ENCODE assay signal across 9 mouse cellular contexts in genomic region chr19:56774971-56775892, GRCm38 (mm10). TPM values are rescaled to one million over a fixed set of nuclear protein-coding genes. Genes with fewer than 3 reads are reported as not detected.
A peak's percentile ranks its signal among the peaks of the same experiment; 100 is the strongest.
DNase-seq lines count a peak whose midpoint lies in the region; ATAC-seq and TF ChIP-seq lines count a peak whose summit lies in the region.
"Had no signal": no experiment of that assay in that cellular context is flagged by ENCODE, and none has a peak within 500 bp of the region (broad histone marks: within the 10 kb centered on the region; RNA-seq: fewer than 3 reads in every experiment).

No protein-coding gene starts in this region.

- ATAC-seq in lung, embryonic 16.5 days (ENCODE audit: low read depth), result no peak
- no peak for ATAC-seq in forebrain, postnatal 0 days
- no peak for ATAC-seq in limb, embryonic 11.5 days (ENCODE audit: insufficient number of reproducible peaks, low FRiP score, low TSS enrichment, low read depth)
- ATAC-seq in stomach, embryonic 14.5 days (ENCODE audit: insufficient number of reproducible peaks, insufficient read depth, low FRiP score, low read depth), result no peak; the same call in 1 of the 2 replicates
- no peak for ATAC-seq in inflammation-experienced regulatory T-cells, adult 6 months

- peak overlapping the region; percentile 65 for H3K4me2 ChIP-seq in lung, embryonic 16.5 days (ENCODE audit: low read depth, low read length)
- peak overlapping the region; percentile 38 for H3K4me2 ChIP-seq in forebrain, postnatal 0 days (ENCODE audit: low read depth)
- H3K4me2 ChIP-seq in limb, embryonic 11.5 days (ENCODE audit: low read depth, severe bottlenecking), result peak overlapping the region; percentile 50
- peak overlapping the region; percentile 46 for H3K4me2 ChIP-seq in stomach, embryonic 14.5 days (replicated peaks; ENCODE audit: low read depth, low read length)

- no peak for DNase-seq in lung, postnatal 25 days (ENCODE audit: low spot score)
- DNase-seq in forebrain, postnatal 0 days, result no peak
- peak; percentile 25 for DNase-seq in limb, embryonic 11.5 days (ENCODE audit: low spot score)
- no peak for DNase-seq in thymus, postnatal 36 days
- DNase-seq in layer of hippocampus, adult 18-20 months (ENCODE audit: low spot score in 2 of 2), result no peak

- H3K4me1 ChIP-seq in lung, embryonic 16.5 days (replicated peaks; ENCODE audit: control insufficient read depth, insufficient read depth, low read length), result peaks cover 24% of the 10 kb centered on the region
- 0 out of 2 replicates have a peak, but pooled peaks cover 11% of the 10 kb centered on the region for H3K4me1 ChIP-seq in forebrain, postnatal 0 days (ENCODE audit: insufficient read depth)
- H3K4me1 ChIP-seq in limb, embryonic 11.5 days (ENCODE audit: control insufficient read depth, insufficient read depth, low read length), result peaks cover 13% of the 10 kb centered on the region
- no peaks in the 10 kb centered on the region; the same call in 1 of the 2 replicates for H3K4me1 ChIP-seq in stomach, embryonic 14.5 days (ENCODE audit: control insufficient read depth, insufficient read depth, low read length)

- H3K9ac ChIP-seq in lung, embryonic 16.5 days (ENCODE audit: low read length), result peak overlapping the region; percentile 59
- H3K9ac ChIP-seq in forebrain, postnatal 0 days, result peak overlapping the region; percentile 37; the same call in 1 of the 2 replicates
- no peak overlapping the region; the same call in 1 of the 2 replicates for H3K9ac ChIP-seq in limb, embryonic 11.5 days (ENCODE audit: low read length)
- no peak overlapping the region; the same call in 1 of the 2 replicates for H3K9ac ChIP-seq in stomach, embryonic 14.5 days (replicated peaks; ENCODE audit: low read depth, low read length)

- no peaks in the 10 kb centered on the region for H3K9me3 ChIP-seq in lung, embryonic 16.5 days (ENCODE audit: control insufficient read depth, low read length)
- no peaks in the 10 kb centered on the region for H3K9me3 ChIP-seq in forebrain, postnatal 0 days (ENCODE audit: low read length)
- H3K9me3 ChIP-seq in limb, embryonic 11.5 days (ENCODE audit: control insufficient read depth, low read length), result no peaks in the 10 kb centered on the region
- no peaks in the 10 kb centered on the region for H3K9me3 ChIP-seq in stomach, embryonic 14.5 days (ENCODE audit: control insufficient read depth, low read depth, low read length)

- H3K36me3 ChIP-seq in lung, embryonic 16.5 days (ENCODE audit: control insufficient read depth, insufficient read depth, low read length), result no peaks in the 10 kb centered on the region
- no peaks in the 10 kb centered on the region for H3K36me3 ChIP-seq in forebrain, postnatal 0 days (ENCODE audit: insufficient read depth)
- no peaks in the 10 kb centered on the region for H3K36me3 ChIP-seq in limb, embryonic 11.5 days (ENCODE audit: control insufficient read depth, insufficient read depth, low read length)
- no peaks in the 10 kb centered on the region for H3K36me3 ChIP-seq in stomach, embryonic 14.5 days (ENCODE audit: control insufficient read depth, insufficient read depth, low read length)

- no peak overlapping the region; the same call in 1 of the 2 replicates for H3K27ac ChIP-seq in lung, embryonic 16.5 days (ENCODE audit: low read length)
- H3K27ac ChIP-seq in forebrain, postnatal 0 days (ENCODE audit: low read depth, low read length), result no peak overlapping the region
- H3K27ac ChIP-seq in limb, embryonic 11.5 days (replicated peaks; ENCODE audit: low read depth, low read length), result no peak overlapping the region
- H3K27ac ChIP-seq in stomach, embryonic 14.5 days (ENCODE audit: low read length), result no peak overlapping the region

- no peak for TF ChIP-seq CTCF in forebrain, postnatal 0 days (IDR thresholded peaks at IDR 0.05; ENCODE audit: low read depth)

- H3K27me3 ChIP-seq in lung, embryonic 16.5 days (ENCODE audit: control insufficient read depth, insufficient read depth, low read depth, low read length), result 0 out of 2 replicates have a peak, but pooled peaks cover 3% of the 10 kb centered on the region
- peaks cover 7% of the 10 kb centered on the region; the same call in 1 of the 2 replicates for H3K27me3 ChIP-seq in forebrain, postnatal 0 days (ENCODE audit: insufficient read depth, low read length)
- peaks cover 23% of the 10 kb centered on the region for H3K27me3 ChIP-seq in limb, embryonic 11.5 days (ENCODE audit: control insufficient read depth, insufficient read depth, low read length)
- no peaks in the 10 kb centered on the region for H3K27me3 ChIP-seq in stomach, embryonic 14.5 days (ENCODE audit: control insufficient read depth, insufficient read depth, low read length)

- WGBS in lung, embryonic 16.5 days, result 27% methylated on average over 24 of the region's 24 CpGs
- 28% methylated on average over 24 of the region's 24 CpGs for WGBS in forebrain, postnatal 0 days
- WGBS in limb, embryonic 11.5 days, result 28% methylated on average over 24 of the region's 24 CpGs
- WGBS in stomach, embryonic 14.5 days, result 36% methylated on average over 24 of the region's 24 CpGs

- peak overlapping the region; percentile 36 for H3K4me3 ChIP-seq in lung, embryonic 16.5 days (ENCODE audit: low read length)
- H3K4me3 ChIP-seq in forebrain, postnatal 0 days (ENCODE audit: low read depth, low read length), result peak overlapping the region; percentile 13; the same call in 1 of the 2 replicates
- H3K4me3 ChIP-seq in limb, embryonic 11.5 days (ENCODE audit: low read depth, low read length), result peak overlapping the region; percentile 20; the same call in 1 of the 2 replicates
- peak overlapping the region; percentile 24 for H3K4me3 ChIP-seq in stomach, embryonic 14.5 days (ENCODE audit: low read depth, low read length)

RNA-seq across cellular contexts. Expression of gene Ccdc186, which starts 46.8 kb away (rescaled TPM):
- polyA plus RNA-seq in lung, embryonic 16.5 days (2015; fragmentation: Nextera tagmentation; extraction: Ambion mirVana), result 28.0 and 29.0 TPM in 2 replicates
- 20.9 and 21.2 TPM in 2 replicates for total RNA-seq in forebrain, postnatal 0 days (2014; rRNA removed)
- 15.7 and 20.2 TPM in 2 replicates for polyA plus RNA-seq in forebrain, postnatal 0 days (2015; fragmentation: Nextera tagmentation; extraction: Ambion mirVana)
- 19.1 and 20.8 TPM in 2 replicates for polyA plus RNA-seq in limb, embryonic 11.5 days (2014; fragmentation: Nextera tagmentation; extraction: Ambion mirVana)
- polyA plus RNA-seq in stomach, embryonic 14.5 days (2014; fragmentation: Nextera tagmentation; extraction: Ambion mirVana), result 25.4 and 27.1 TPM in 2 replicates
- polyA plus RNA-seq in inflammation-experienced regulatory T-cells, adult 6 months (2017; shearing (Covaris generic)), result 10 to 100 TPM in 2 of 3 experiments, 1 to 10 TPM in 1; 8.1 to 12.1 (median 11.4) TPM
- 10 to 100 TPM; 51.0 to 51.4 TPM for total RNA-seq in layer of hippocampus, adult 18-20 months (2021)

RNA-seq across cellular contexts. Expression of gene Tdrd1, which starts 50.8 kb away (rescaled TPM):
- 1.3 TPM in 2 replicates for polyA plus RNA-seq in lung, embryonic 16.5 days (2015; fragmentation: Nextera tagmentation; extraction: Ambion mirVana)
- 0.69 and 1.7 TPM in 2 replicates for total RNA-seq in forebrain, postnatal 0 days (2014; rRNA removed)
- 0.50 and 0.77 TPM in 2 replicates for polyA plus RNA-seq in forebrain, postnatal 0 days (2015; fragmentation: Nextera tagmentation; extraction: Ambion mirVana)
- 0.63 and 1.1 TPM in 2 replicates for polyA plus RNA-seq in limb, embryonic 11.5 days (2014; fragmentation: Nextera tagmentation; extraction: Ambion mirVana)
- 1.8 and 1.9 TPM in 2 replicates for polyA plus RNA-seq in stomach, embryonic 14.5 days (2014; fragmentation: Nextera tagmentation; extraction: Ambion mirVana)
- not detected for polyA plus RNA-seq in inflammation-experienced regulatory T-cells, adult 6 months (2017; shearing (Covaris generic))
- total RNA-seq in layer of hippocampus, adult 18-20 months (2021), result under 1 TPM; 0.37 to 0.71 TPM
- total RNA-seq: MEL had no signal

RNA-seq across cellular contexts. Expression of gene Adrb1, which starts 53.2 kb away (rescaled TPM):
- 1.1 and 1.3 TPM in 2 replicates for polyA plus RNA-seq in lung, embryonic 16.5 days (2015; fragmentation: Nextera tagmentation; extraction: Ambion mirVana)
- 7.3 and 8.5 TPM in 2 replicates for total RNA-seq in forebrain, postnatal 0 days (2014; rRNA removed)
- 2.8 and 3.4 TPM in 2 replicates for polyA plus RNA-seq in forebrain, postnatal 0 days (2015; fragmentation: Nextera tagmentation; extraction: Ambion mirVana)
- 0.24 and 0.33 TPM in 2 replicates for polyA plus RNA-seq in limb, embryonic 11.5 days (2014; fragmentation: Nextera tagmentation; extraction: Ambion mirVana)
- polyA plus RNA-seq in stomach, embryonic 14.5 days (2014; fragmentation: Nextera tagmentation; extraction: Ambion mirVana), result 1.2 and 1.3 TPM in 2 replicates
- polyA plus RNA-seq in inflammation-experienced regulatory T-cells, adult 6 months (2017; shearing (Covaris generic)), result under 1 TPM in 1 of 3 experiments, not detected in 2; 0.20 TPM
- 10 to 100 TPM; 20.5 to 23.9 TPM for total RNA-seq in layer of hippocampus, adult 18-20 months (2021)
- total RNA-seq: MEL had no signal

Comparison
In these comparisons a context has a peak if more than half of its experiments do, and no peak if none do; other contexts are left out.
1. H3K9ac ChIP-seq: peak in lung, embryonic 16.5 days (single experiment) and forebrain, postnatal 0 days (single experiment); none in limb, embryonic 11.5 days (single experiment) and stomach, embryonic 14.5 days (single experiment).
2. Peak in every context shown above with its lines, with median percentiles within 50 percentile points of each other: H3K4me2 ChIP-seq and H3K4me3 ChIP-seq.